Mouse (Mus musculus): ENCODE measurements around the gene Mtfr1l.

- no peak for TF ChIP-seq CTCF (IDR thresholded peaks at IDR 0.05; ENCODE audit: extremely low read depth, insufficient read depth, insufficient read length, insufficient replicate concordance)
- no peak for TF ChIP-seq POLR2A (IDR thresholded peaks at IDR 0.05; ENCODE audit: low read depth, low read length)
Measured at GRCm38 (mm10) chr4:134516981-134517380, 18.2 kb downstream of the Mtfr1l start.
